Mouse (Mus musculus): Measurements from ENCODE around the gene Zfp978.
"Not testable (repeated sequence)": the region's sequence is repeated elsewhere in the genome, so short reads cannot be mapped to it uniquely, and the experiment has no call there.

DNA sequence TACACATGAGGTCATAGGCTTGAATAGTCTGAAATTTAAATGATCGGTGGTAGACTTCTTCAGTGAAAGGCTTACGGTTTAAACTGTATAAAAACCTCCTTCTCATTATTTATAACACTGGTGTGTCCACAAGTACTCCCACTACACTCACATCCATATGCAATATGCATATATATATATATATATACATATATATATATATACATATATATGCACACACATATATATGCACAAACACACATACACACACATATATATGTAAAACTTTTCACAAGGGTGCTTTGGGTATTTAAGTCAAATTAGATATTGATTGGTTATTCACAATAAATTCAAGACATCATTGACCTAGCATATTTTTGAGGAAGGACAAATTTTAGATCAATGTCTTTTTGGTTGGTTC, 3.9 kb upstream of the Zfp978 start:
- not testable (repeated sequence) for TF ChIP-seq EP300, CTCF (IDR thresholded peaks at IDR 0.05; ENCODE audit: low read depth)
